Mouse (Mus musculus): ENCODE data around the gene Gm4491. TPM values are rescaled to one million over a fixed set of nuclear protein-coding genes. Genes with fewer than 3 reads are reported as not detected.

The Gm4491 gene
- not detected in 2 replicates for polyA plus RNA-seq (2012; rRNA removed)

GRCm38 (mm10) chr14:57115823-57116544 is at the start of gene Gm4491:
Gene Gm4491 (minus strand): TSS chr14:57115883.
- DNase-seq (ENCODE audit: low read depth): no peak

DNA sequence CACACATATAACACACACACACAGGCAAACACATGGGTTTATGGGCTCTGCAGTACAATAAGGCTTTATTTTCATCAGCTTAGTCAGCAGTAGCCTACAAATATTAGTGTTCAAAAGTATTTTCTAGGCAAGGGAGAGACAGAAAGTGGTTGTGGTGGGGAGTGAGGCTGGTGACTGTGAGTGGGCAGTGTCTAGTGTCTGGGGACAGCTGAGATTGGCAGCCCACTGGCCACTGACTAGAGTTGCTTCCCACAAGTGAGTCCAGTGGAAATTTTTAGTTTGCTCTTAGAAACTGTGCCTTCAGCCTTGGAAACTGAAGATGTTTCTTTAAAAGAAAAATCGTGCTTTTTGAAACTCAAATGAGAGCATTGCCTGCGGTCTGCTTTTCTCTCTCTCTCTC is 46.1 kb upstream of the Gm4491 start:
- no peak for DNase-seq (ENCODE audit: low read depth)

GRCm38 (mm10) chr14:57161201-57161600 is 45.5 kb upstream of the Gm4491 start:
- DNase-seq (ENCODE audit: low read depth): no peak

GRCm38 (mm10) chr14:57154916-57155315 is 39.2 kb upstream of the Gm4491 start:
- no peak for DNase-seq (ENCODE audit: low read depth)

GRCm38 (mm10) chr14:57145741-57146140 is 30.1 kb upstream of the Gm4491 start:
- no peak for DNase-seq (ENCODE audit: low read depth)

GRCm38 (mm10) chr14:57135265-57135664 is 19.6 kb upstream of the Gm4491 start:
- DNase-seq (ENCODE audit: low read depth): no peak

DNA sequence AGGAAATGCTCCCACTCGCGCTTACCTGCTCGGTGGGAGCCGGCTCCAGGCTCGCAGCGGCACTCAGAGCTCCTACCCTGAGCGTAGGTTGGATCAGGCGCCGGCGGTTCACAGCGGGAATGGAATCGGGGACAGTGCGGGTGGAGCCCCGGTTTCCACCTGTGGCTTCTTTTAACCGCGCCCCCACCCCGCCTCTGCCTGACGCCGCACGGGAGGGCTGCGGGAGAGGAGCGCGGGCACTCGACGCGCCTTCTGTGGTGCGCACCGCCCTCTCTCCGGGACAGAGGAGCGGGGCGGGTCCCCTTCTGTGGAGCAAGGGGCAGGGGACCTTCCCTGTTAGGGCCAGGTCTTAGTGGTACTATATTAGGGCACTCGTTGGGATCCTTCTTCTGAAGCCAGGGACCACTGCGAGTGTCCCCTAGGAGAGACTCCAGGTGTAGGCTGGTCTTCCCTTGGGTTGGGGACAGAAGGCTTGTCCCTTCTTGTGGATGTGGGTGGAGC is 17.5 kb upstream of the Gm4491 start, which contains the start of gene Gjb6:
Gene Gjb6 (minus strand): TSS at position 451 of the 501 bp plus-strand sequence.
- DNase-seq (ENCODE audit: low read depth): no peak

DNA sequence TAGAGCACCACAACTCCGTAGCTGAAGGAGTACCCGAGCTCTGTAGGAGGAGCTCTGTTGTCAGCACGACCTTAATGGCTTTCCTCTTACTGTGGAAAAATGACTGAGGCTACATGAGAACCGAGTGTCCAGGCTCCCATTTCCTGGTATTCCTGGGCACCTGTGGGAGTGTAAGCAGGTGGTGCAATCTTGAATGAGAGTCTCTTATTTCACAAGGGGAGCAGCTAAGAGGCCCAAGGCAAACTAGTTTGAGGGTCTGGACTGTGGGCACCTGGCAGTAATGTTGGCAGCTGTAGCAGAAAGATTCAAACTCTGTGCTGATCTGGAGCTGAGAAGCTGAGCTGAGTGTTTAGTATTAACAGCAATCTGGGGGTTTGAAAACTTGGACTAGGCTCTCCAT is 11.7 kb upstream of the Gm4491 start:
- no peak for DNase-seq (ENCODE audit: low read depth)

DNA sequence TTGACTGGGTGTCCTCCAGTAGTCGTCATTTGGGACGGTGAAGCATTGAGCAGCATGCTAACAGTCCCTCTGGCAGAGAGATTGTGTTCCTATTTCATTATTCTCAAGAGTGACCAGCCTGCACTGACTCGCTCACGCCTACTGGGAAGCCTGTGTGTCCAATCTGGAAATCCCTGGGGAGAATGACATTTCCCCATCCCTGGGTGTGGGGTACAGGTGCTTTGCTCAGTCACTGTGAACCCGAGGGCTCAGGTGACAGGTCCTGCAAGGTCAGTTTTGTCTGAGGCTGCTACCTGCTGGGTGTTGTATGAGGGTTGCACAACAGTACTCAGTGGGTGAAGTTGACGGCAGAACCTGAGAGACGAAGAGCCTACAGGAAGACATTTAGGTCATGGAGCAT is 6.6 kb upstream of the Gm4491 start:
- peak; percentile 96 for DNase-seq (ENCODE audit: low read depth)

- no peak for DNase-seq (ENCODE audit: low read depth)
Measured at GRCm38 (mm10) chr14:57109194-57109593, 6.5 kb downstream of the Gm4491 start.

DNA sequence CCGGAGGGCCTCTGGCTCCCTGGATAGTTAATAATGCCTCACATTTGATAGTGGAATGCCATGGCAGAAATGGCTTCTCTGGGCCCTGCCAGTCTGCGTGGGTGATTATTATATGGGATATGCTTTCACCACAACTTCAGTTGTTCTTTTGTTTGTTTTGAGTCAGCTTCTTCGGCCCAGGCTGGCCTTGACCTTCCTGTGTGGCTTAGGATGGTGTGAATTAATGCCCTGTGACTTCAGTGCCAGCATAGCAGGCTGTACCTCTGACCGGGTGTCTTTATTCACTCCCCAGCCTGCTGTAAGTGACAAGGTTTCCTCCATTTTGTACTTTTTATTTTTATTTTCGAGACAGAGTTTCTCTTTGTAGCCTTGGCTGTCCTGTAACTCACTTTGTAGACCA is 7.8 kb downstream of the Gm4491 start:
- no peak for DNase-seq (ENCODE audit: low read depth)

- DNase-seq (ENCODE audit: low read depth): no peak
Measured at GRCm38 (mm10) chr14:57107091-57107490, 8.6 kb downstream of the Gm4491 start.

GRCm38 (mm10) chr14:57105721-57106120 is 10.0 kb downstream of the Gm4491 start:
- DNase-seq (ENCODE audit: low read depth): no peak

DNA sequence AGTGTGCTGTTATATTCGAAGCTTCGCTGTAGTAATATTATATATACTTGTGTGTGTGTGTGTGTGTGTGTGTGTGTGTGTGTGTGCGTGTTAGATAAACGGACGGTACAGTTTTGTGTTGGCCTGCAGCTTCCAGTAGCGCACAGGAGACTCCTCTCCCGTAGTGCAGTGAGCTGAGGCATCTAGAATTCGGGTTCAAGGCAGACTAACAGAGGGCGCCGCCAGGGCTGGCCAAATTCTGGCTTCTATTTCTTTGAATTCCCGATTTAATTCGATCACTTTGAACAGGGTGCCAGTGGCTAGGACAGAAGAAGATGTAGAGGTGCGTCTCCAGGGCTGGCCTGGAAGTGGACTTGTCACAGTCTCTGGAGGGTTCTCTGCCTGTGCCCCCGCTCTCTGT is 10.6 kb downstream of the Gm4491 start:
- DNase-seq (ENCODE audit: low read depth): no peak

DNA sequence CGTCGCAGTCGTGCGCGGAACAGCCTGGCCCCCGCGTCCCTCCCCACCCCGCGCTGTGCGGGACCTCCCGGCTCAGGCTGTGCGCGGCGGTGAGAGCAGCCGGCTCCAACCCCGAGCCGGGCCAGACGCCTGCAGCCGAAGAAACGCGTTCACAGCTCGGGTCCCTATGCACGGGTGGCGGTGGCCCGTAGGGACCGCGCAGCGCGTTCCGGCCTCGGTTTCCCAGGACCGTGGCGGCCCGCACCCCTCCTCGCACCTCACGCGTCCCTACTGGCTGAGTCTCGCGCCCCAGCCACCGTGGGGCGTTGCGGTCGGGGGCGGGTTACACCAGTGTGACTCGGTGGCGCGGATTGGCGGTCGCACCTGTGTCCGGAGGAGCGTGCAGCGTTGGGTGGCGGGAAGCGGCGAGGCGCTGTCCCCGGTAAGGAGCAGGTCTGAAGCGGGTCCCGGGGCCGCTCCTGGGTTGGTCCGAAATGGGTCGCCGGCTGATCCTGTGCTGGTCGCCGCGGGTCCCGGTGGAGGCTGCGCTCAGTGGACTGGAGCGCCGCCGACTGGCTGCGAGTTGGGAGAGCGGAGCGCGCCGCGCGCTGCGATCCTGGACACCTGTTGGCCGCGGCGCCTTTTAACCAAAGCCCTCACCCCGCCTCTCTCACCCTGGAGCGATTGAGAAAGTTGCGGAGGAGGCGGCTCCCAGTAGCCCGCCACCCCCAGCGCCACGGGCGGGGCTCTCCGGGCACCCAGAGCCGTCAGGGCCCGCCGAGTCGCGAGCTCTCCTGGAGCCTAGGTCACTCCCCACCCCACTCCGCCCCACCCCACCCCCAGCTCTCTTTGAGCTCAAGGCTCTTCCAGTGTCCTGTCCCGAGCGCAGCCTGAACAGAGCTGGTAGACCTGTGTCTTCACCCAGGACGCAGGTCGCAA is 11.3 kb downstream of the Gm4491 start, which contains the start of gene Gjb2:
Gene Gjb2 (minus strand): TSS at position 597 of the 918 bp plus-strand sequence.
- DNase-seq (ENCODE audit: low read depth): no peak

DNA sequence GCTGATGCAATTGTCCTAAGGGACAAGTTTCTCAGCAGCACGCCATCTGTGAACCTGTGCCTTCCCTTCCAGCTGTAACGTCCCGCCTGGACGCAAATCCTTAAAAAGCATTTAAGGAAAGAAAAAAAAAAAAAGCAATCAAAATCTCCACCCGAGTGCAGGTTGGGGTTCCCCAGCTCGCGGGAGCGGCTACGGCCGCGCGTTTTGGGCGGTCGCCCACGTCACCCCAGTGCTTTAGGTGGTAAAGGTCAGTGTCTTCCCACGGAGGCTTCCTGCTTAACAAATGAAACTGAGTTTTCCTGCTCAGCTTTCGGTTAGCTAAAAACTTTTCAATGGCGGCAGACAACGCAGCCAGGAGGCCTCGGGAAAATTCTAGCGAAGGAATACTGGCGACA is 12.0 kb downstream of the Gm4491 start:
- no peak for DNase-seq (ENCODE audit: low read depth)

- no peak for DNase-seq (ENCODE audit: low read depth)
Measured at GRCm38 (mm10) chr14:57103121-57103520, 12.6 kb downstream of the Gm4491 start.

DNA sequence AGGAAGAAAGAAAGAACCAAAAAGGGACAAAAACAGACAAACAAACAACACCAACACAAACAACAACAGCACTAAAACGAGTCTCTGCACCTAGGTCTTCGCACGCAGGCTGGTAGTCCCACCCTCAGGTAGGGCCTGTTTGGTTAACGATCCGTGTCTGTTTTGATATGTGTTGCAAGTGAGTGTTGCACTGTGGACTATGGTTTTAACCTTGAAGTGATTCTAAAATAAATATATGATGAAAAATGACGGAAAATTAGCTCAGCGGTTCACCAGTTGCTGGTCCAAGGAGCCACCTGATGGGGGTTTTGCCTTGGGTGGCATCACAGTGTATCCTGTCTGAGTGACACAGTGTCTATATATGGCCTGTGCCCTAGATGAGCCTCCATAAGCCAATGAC is 14.1 kb downstream of the Gm4491 start:
- DNase-seq (ENCODE audit: low read depth): no peak

DNA sequence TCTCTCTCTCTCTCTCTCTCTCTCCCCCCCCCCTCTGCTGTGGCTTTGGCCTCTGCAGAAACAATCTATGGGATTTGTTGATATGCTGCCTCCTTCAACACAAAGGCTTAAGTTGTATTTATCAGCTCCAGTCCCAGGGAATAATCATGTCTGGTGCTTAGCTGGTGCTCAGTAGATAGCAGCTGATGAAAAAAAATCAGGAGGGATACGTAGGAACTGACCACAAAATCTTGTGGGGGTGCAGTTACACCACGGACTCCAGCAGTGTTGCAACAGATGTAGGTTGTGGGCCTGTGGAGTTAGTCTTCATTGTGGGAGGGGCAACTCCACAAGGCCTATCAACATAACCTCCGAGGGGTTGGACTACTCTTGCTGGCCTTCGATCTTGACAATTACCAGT is 19.8 kb downstream of the Gm4491 start:
- no peak for DNase-seq (ENCODE audit: low read depth)

- no peak for DNase-seq (ENCODE audit: low read depth)
Measured at GRCm38 (mm10) chr14:57093029-57093428, 22.7 kb downstream of the Gm4491 start.

GRCm38 (mm10) chr14:57090001-57090400 is 25.7 kb downstream of the Gm4491 start:
- no peak for DNase-seq (ENCODE audit: low read depth)

DNA sequence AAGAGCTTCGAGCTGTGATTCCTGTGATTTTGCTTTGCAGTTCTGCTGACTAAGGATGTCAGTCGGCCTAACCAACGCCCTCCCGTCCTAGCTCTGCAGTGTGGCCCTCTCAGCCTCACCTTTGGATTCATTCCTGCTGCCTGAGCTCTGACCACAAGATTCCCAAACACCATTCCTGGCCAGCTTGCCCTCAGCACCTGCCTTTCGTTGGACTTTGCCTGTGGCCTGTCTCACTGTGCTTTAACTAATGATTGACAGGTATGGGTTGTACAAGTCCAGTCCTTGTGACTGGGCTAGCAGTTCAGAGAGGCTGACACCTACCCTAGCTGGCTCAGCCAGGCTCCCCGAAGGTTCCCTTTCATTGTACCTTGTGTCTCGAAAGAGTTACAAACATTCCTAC is 26.6 kb downstream of the Gm4491 start:
- DNase-seq (ENCODE audit: low read depth): no peak
